Mouse (Mus musculus) intestine, postnatal 0 days (tissue): ENCODE measurements around the gene Rit1. TPM values are rescaled to one million over a fixed set of nuclear protein-coding genes. Genes with fewer than 3 reads are reported as not detected.

ENCODE experiments used
- ATAC-seq: fragments of 200-750 bp; cut with Nextera tagmentation; 2 replicates; pipeline ENCODE4 v1.8.0; 2017; ENCODE audit warnings: mild to moderate bottlenecking, moderate TSS enrichment, moderate library complexity
- H3K27ac ChIP-seq: fragments of 300-500 bp; sonication (generic); 2 replicates; pipeline ENCODE4 v1.5.1; 2014; ENCODE audit warnings: mild to moderate bottlenecking, low read depth, low read length, moderate library complexity
- H3K27me3 ChIP-seq: fragments of 300-500 bp; sonication (generic); replicated peaks from 2 replicates; pipeline ENCODE4 v1.6.1; 2014; ENCODE audit warnings: low read length, mixed read lengths; ENCODE audit not compliant: control insufficient read depth, insufficient read depth
- H3K36me3 ChIP-seq: fragments of 300-500 bp; sonication (generic); 2 replicates; pipeline ENCODE4 v1.6.1; 2014; ENCODE audit warnings: mild to moderate bottlenecking, moderate library complexity; ENCODE audit not compliant: control insufficient read depth, insufficient read depth
- H3K4me1 ChIP-seq: fragments of 300-500 bp; sonication (generic); replicated peaks from 2 replicates; pipeline ENCODE4 v1.6.1; 2014; ENCODE audit warnings: antibody characterized with exemption, low read length, mixed read lengths; ENCODE audit not compliant: control insufficient read depth, insufficient read depth
- H3K4me2 ChIP-seq: fragments of 300-500 bp; sonication (generic); replicated peaks from 2 replicates; pipeline ENCODE4 v1.6.1; 2014; ENCODE audit warnings: low read depth, mild to moderate bottlenecking, moderate library complexity
- H3K4me3 ChIP-seq: fragments of 300-500 bp; sonication (generic); 2 replicates; pipeline ENCODE4 v1.5.1; 2014; ENCODE audit warnings: low read depth, low read length
- H3K9ac ChIP-seq: fragments of 300-500 bp; sonication (generic); 2 replicates; pipeline ENCODE4 v1.6.1; 2014; ENCODE audit warnings: mild to moderate bottlenecking, low read depth, low read length
- H3K9me3 ChIP-seq: fragments of 300-500 bp; sonication (generic); 2 replicates; pipeline ENCODE4 v1.6.1; 2016; ENCODE audit warnings: mixed run types; ENCODE audit not compliant: control insufficient read depth
- CTCF ChIP-seq: sonication (generic); IDR thresholded peaks from 2 replicates; pipeline ENCODE4 v1.5.1; 2016; ENCODE audit warnings: low read depth, mild to moderate bottlenecking, control low read depth, antibody characterized with exemption, moderate library complexity
- WGBS: fragments of 180-500 bp; shearing (Covaris S2); extraction: QIAGEN DNeasy Blood & Tissue Kit; methylation state at CpG from one replicate; pipeline ENCODE4 v1.1.7; 2014; 5-methylcytosine and 5-hydroxymethylcytosine counted together
- polyA plus RNA-seq: library from polyadenylated mRNA; unstranded; fragments of >200 nt; fragmentation: Nextera tagmentation; extraction: Ambion mirVana; gene quantifications from 2 replicates; pipeline ENCODE4 v1.2.1, GENCODE M21; 2015

The Rit1 gene
- polyA plus RNA-seq, 1 experiment from 2014 or later = 50.2 TPM

DNA sequence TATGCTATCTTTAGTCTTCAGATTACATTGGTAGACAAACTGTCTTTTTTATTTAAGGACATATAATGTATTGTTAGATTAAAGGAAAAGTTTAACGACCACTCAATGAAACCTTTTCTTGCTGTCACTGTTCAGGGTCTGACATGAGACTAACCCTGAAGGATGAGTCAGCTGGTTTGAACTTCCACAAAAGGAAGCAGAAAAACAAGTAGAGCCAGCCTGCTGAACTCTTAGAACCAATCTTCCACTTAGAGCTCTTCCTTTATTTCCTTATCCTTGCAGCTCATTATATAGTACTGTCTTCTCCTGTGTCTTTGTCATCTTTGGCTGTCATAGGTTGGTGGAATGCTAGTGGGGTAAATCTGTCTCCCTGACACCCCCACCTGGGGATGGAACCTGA is 1.2 kb downstream of the Rit1 start:
- peaks cover 12% of the 10 kb centered on the region for H3K4me1 ChIP-seq
- H3K36me3 ChIP-seq = peaks cover 27% of the 10 kb centered on the region; the same call in 1 of the 2 replicates
- peak overlapping the region; percentile 50; the same call in 1 of the 2 replicates for H3K27ac ChIP-seq
- peak overlapping the region; percentile 66 for H3K4me3 ChIP-seq
- TF ChIP-seq CTCF = no peak
- peak overlapping the region; percentile 83 for H3K4me2 ChIP-seq
- no peaks in the 10 kb centered on the region for H3K27me3 ChIP-seq
- 6% methylated on average over 1 of the region's 1 CpGs for WGBS
- ATAC-seq = no peak
- 0 out of 2 replicates have a peak overlapping the region, but pooled peaks have one; percentile 22 for H3K9ac ChIP-seq
- no peaks in the 10 kb centered on the region for H3K9me3 ChIP-seq

DNA sequence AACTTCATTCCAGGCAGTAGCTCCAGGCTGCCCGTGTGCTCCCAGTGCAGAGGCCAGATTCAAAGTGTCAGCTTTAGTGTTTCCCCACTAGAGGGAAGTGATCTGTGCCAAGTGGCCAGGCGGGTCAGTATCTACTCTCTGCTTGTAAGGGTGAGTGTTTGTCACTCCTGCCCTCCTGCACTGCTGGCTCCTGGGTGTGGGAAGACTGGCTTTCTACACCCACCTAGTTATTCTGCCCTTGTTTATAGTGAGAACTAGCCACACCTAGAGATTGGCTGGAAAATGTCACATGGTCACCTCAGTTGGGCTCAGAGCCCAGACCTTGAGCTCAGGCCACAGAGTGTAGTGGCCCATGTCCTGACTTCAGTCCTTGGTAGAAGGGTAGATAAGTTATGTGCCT is 2.5 kb downstream of the Rit1 start:
- H3K9ac ChIP-seq = no peak overlapping the region
- H3K27me3 ChIP-seq = no peaks in the 10 kb centered on the region
- 39% methylated on average over 2 of the region's 2 CpGs for WGBS
- H3K36me3 ChIP-seq = peaks cover 26% of the 10 kb centered on the region; the same call in 1 of the 2 replicates
- no peak overlapping the region for H3K4me2 ChIP-seq
- H3K4me1 ChIP-seq = peaks cover 12% of the 10 kb centered on the region
- peak; percentile 66 for ATAC-seq
- TF ChIP-seq CTCF = peak; percentile 60
- no peak overlapping the region for H3K27ac ChIP-seq
- no peak overlapping the region for H3K4me3 ChIP-seq
- H3K9me3 ChIP-seq = no peaks in the 10 kb centered on the region

DNA sequence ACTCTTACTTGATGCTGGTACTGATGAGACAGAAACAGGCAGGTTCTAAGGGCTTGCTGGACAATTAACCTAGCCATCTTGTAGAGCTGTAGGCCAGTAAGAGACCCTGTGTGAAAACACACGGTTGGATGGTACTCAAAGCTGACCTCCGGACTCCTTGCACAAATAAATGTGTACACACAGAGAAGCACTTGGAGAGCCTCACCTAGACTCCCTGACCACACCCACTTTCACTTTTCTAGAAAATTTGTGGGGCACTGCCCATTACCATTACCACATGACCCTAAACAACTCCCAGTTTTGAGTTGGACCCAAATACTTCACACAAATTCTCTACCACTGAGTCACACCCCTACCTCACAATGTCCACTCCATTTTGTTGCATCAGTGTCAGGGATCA is 19.9 kb downstream of the Rit1 start:
- Histone ChIP-seq H3K27ac (no peak overlapping the region), H3K4me1 (no peaks in the 10 kb centered on the region), H3K4me2 (no peak overlapping the region), H3K4me3 (no peak overlapping the region), H3K36me3 (no peaks in the 10 kb centered on the region), H3K9ac (no peak overlapping the region), H3K9me3 (no peaks in the 10 kb centered on the region), H3K27me3 (no peaks in the 10 kb centered on the region)
- no peak for ATAC-seq
- WGBS = 54% methylated on average over 2 of the region's 2 CpGs
- no peak for TF ChIP-seq CTCF

DNA sequence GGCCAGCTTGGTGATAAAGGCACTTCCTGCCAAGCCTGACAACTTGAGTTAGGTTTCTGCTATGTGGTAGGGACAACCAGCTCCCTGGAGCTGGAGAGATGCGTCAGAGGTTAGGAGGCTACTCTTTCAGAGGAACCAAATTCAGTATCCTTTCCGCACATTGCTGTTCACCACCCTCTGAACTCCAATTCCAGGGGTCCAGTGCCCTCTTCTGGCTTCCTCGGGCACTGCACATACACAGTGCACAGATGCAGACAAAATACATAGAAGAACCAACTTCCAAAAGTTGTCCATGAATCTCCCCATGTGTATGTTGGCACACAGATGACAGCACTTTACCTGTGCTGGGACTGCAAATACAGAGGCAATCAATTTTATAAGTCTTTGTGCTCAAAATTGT is 22.0 kb downstream of the Rit1 start:
- peak; percentile 83 for TF ChIP-seq CTCF
- no peak overlapping the region for H3K4me3 ChIP-seq
- no peaks in the 10 kb centered on the region for H3K4me1 ChIP-seq
- no peak for ATAC-seq
- H3K36me3 ChIP-seq = no peaks in the 10 kb centered on the region
- H3K4me2 ChIP-seq = no peak overlapping the region
- no peaks in the 10 kb centered on the region for H3K27me3 ChIP-seq
- H3K9me3 ChIP-seq = no peaks in the 10 kb centered on the region
- 59% methylated on average over 3 of the region's 3 CpGs for WGBS
- H3K9ac ChIP-seq = no peak overlapping the region
- H3K27ac ChIP-seq = no peak overlapping the region

DNA sequence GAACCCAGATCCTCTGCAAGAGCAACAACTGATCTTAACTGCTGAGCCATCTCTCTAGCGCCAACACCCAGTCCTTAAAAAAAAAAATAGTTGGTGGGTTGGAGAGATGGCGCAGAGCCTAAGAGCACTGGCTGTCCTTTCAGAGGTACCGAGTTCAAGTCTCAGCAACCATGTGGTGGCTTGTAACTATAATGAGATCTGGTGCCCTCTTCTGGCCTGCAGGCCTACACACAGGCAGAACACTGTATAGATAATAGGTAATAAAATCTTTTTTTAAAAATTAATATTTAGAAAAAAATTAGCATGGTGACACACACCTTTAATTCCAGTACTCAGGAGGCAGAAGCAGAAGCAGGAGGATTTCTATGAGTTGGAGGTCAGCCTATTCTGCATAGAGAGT is 23.5 kb downstream of the Rit1 start:
- Histone ChIP-seq H3K9ac (no peak overlapping the region), H3K4me3 (no peak overlapping the region), H3K9me3 (no peaks in the 10 kb centered on the region), H3K36me3 (no peaks in the 10 kb centered on the region), H3K4me2 (no peak overlapping the region), H3K27ac (no peak overlapping the region), H3K4me1 (no peaks in the 10 kb centered on the region), H3K27me3 (no peaks in the 10 kb centered on the region)
- WGBS = 95% methylated on average over 3 of the region's 3 CpGs
- ATAC-seq = no peak
- peak; percentile 47 for TF ChIP-seq CTCF

DNA sequence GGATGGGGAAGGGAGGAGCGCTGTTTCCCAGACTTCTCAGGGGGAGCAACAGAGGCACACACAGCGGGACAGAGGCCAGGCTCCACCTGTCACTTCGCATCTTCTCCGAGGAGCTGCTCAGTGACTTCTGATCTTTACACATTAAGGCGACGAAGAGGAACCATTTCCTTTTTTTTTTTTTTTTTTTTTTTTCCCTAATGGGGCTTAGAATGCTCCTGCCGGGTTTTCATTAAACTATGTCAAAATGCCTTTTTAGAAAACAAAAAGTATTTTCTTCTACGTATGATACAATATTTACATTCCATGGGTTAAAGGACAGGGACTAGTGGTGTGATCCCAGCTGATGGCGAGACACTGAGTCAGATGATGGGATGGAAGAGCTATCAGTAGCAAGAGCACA is 28.9 kb downstream of the Rit1 start:
- H3K4me1 ChIP-seq = no peaks in the 10 kb centered on the region
- ATAC-seq = no peak

More for the DNA sequence above, 28.9 kb downstream of the Rit1 start:
- Histone ChIP-seq H3K9me3 (no peaks in the 10 kb centered on the region), H3K36me3 (no peaks in the 10 kb centered on the region), H3K4me3 (no peak overlapping the region), H3K27ac (peak overlapping the region; percentile 81), H3K4me2 (no peak overlapping the region), H3K9ac (no peak overlapping the region), H3K27me3 (no peaks in the 10 kb centered on the region)
- TF ChIP-seq CTCF = no peak
- WGBS = 78% methylated on average over 9 of the region's 9 CpGs
